Mouse (Mus musculus) thymus, adult 2 months (tissue): ENCODE results near the gene Msrb3.

ENCODE experiments used
- CTCF ChIP-seq: fragments of 200-500 bp; IDR thresholded peaks from 2 replicates; pipeline ENCODE4 v1.5.1; 2012; ENCODE audit warnings: mild to moderate bottlenecking, control low read depth, low read length, moderate library complexity, borderline replicate concordance; ENCODE audit not compliant: control insufficient read depth, poor library complexity, insufficient read depth; ENCODE audit errors: extremely low read depth
- POLR2A ChIP-seq: fragments of 200-500 bp; IDR thresholded peaks from 2 replicates; pipeline ENCODE4 v1.6.1; 2012; ENCODE audit warnings: mild to moderate bottlenecking, low read length, control low read depth, moderate library complexity; ENCODE audit not compliant: control insufficient read depth, poor library complexity, insufficient read depth; ENCODE audit errors: extremely low read depth

GRCm38 (mm10) chr10:120745138-120745856, 153.6 kb downstream of the Msrb3 start:
- TF ChIP-seq CTCF (no peak), POLR2A (no peak)
